Mouse (Mus musculus): Measurements from ENCODE around the gene Ptpn11. TPM values are rescaled to one million over a fixed set of nuclear protein-coding genes. Genes with fewer than 3 reads are reported as not detected.
"Not testable (repeated sequence)": the region's sequence is repeated elsewhere in the genome, so short reads cannot be mapped to it uniquely, and the experiment has no call there.

Ptpn11 gene
- polyA plus RNA-seq, 2 experiments, result 27.1 to 44.6 TPM

DNA sequence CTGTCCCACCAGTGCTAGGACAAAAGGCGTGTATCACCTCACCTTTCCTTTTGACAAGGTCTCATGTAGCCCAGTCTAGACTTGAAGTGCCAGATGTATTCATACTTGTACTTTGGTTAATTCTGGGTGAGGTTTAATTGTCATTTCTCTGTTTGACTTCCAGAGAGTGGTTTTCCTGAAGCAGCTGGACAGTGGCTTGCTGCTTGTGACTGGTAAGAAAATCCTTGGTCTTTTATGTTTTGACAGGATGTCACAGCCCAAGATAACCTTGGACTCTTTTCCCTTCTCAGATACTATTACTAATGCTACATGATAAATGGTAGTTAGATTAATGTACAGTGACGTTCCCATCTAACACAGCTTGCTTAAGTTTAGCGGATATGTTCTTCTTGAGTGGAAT is 15.8 kb upstream of the Ptpn11 start:
- Histone ChIP-seq H3K27me3 (ENCODE audit: control insufficient read depth, insufficient read depth, low read length) (no peaks in the 10 kb centered on the region), H3K9ac (ENCODE audit: low read depth, low read length, severe bottlenecking) (0 out of 2 replicates have a peak overlapping the region, but pooled peaks have one; percentile 99), H3K4me3 (replicated peaks; ENCODE audit: low read length) (no peak overlapping the region), H3K4me2 (replicated peaks; ENCODE audit: low read depth, low read length, severe bottlenecking) (no peak overlapping the region), H3K27ac (replicated peaks; ENCODE audit: low read depth, low read length) (no peak overlapping the region), H3K9me3 (ENCODE audit: control insufficient read depth, low read length) (no peaks in the 10 kb centered on the region), H3K4me1 (ENCODE audit: control insufficient read depth, insufficient read depth, low read length) (peaks cover 3% of the 10 kb centered on the region), H3K36me3 (ENCODE audit: control insufficient read depth, insufficient read depth, low read length) (peaks cover 63% of the 10 kb centered on the region)
- ATAC-seq (ENCODE audit: low FRiP score, low read depth) (no peak), DNase-seq (ENCODE audit: low spot score) (no peak)
- WGBS, result 83% methylated on average over 3 of the region's 3 CpGs
- no peak for TF ChIP-seq POLR2A (IDR thresholded peaks at IDR 0.05; ENCODE audit: borderline replicate concordance, extremely low read depth, insufficient read depth, insufficient read length)

GRCm38 (mm10) chr5:121206540-121206939 is 15.3 kb upstream of the Ptpn11 start:
- 73% methylated on average over 9 of the region's 9 CpGs for WGBS
- Histone ChIP-seq H3K9me3 (ENCODE audit: control insufficient read depth, low read length) (no peaks in the 10 kb centered on the region), H3K4me2 (replicated peaks; ENCODE audit: low read depth, low read length, severe bottlenecking) (peak overlapping the region; percentile 74; the same call in 1 of the 2 replicates), H3K4me3 (replicated peaks; ENCODE audit: low read length) (0 out of 2 replicates have a peak overlapping the region, but pooled peaks have one; percentile 97), H3K9ac (ENCODE audit: low read depth, low read length, severe bottlenecking) (0 out of 2 replicates have a peak overlapping the region, but pooled peaks have one; percentile 99), H3K27ac (replicated peaks; ENCODE audit: low read depth, low read length) (no peak overlapping the region), H3K36me3 (ENCODE audit: control insufficient read depth, insufficient read depth, low read length) (peaks cover 58% of the 10 kb centered on the region), H3K4me1 (ENCODE audit: control insufficient read depth, insufficient read depth, low read length) (peaks cover 3% of the 10 kb centered on the region), H3K27me3 (ENCODE audit: control insufficient read depth, insufficient read depth, low read length) (no peaks in the 10 kb centered on the region)
- no peak for DNase-seq (ENCODE audit: low spot score)
- ATAC-seq (ENCODE audit: low FRiP score, low read depth), result no peak
- TF ChIP-seq POLR2A (IDR thresholded peaks at IDR 0.05; ENCODE audit: borderline replicate concordance, extremely low read depth, insufficient read depth, insufficient read length), result no peak

DNA sequence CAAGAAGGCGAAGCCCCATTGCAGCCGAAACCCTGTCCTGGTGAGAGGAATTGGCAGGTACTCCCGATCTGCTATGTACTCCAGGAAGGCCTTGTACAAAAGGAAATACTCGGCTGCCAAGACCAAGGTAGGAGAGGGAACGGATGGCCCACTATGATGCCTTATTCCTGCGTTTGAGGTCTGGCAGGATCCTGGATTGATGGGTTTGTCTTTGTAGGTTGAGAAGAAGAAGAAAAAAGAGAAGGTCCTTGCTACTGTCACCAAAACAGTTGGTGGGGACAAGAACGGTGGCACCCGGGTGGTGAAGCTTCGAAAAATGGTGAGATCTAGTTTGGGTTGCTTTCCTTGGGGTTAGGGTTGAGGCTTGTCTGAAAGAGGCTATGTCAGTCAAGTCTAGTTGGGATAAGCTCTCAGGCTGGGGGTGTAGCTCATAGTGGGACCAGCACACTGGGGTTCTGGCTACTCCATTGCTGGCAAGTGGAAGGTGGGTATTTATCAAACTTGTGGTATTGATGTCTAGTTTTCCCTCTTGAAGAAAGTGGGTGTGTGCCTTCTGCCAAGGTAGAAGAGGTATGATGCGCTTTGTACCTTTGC is 14.4 kb upstream of the Ptpn11 start:
- not testable (repeated sequence) for DNase-seq (ENCODE audit: low spot score); ATAC-seq (ENCODE audit: low FRiP score, low read depth); H3K9me3 ChIP-seq (ENCODE audit: control insufficient read depth, low read length); H3K27me3 ChIP-seq (ENCODE audit: control insufficient read depth, insufficient read depth, low read length); H3K4me1 ChIP-seq (ENCODE audit: control insufficient read depth, insufficient read depth, low read length); H3K27ac ChIP-seq (replicated peaks; ENCODE audit: low read depth, low read length)
- WGBS, result 70% methylated on average over 7 of the region's 10 CpGs
- Histone ChIP-seq H3K4me2 (replicated peaks; ENCODE audit: low read depth, low read length, severe bottlenecking) (peak overlapping the region; percentile 74), H3K36me3 (ENCODE audit: control insufficient read depth, insufficient read depth, low read length) (peaks cover 49% of the 10 kb centered on the region), H3K4me3 (replicated peaks; ENCODE audit: low read length) (peak overlapping the region; percentile 97), H3K9ac (ENCODE audit: low read depth, low read length, severe bottlenecking) (peak overlapping the region; percentile 99)

- Histone ChIP-seq H3K36me3 (ENCODE audit: control insufficient read depth, insufficient read depth, low read length) (peaks cover 39% of the 10 kb centered on the region), H3K4me2 (replicated peaks; ENCODE audit: low read depth, low read length, severe bottlenecking) (peak within 1 kb of the TSS; percentile 74), H3K4me1 (ENCODE audit: control insufficient read depth, insufficient read depth, low read length) (peaks cover 3% of the 10 kb centered on the region), H3K27me3 (ENCODE audit: control insufficient read depth, insufficient read depth, low read length) (no peaks in the 10 kb centered on the region), H3K9ac (ENCODE audit: low read depth, low read length, severe bottlenecking) (peak within 1 kb of the TSS; percentile 99), H3K9me3 (ENCODE audit: control insufficient read depth, low read length) (no peaks in the 10 kb centered on the region), H3K4me3 (replicated peaks; ENCODE audit: low read length) (peak within 1 kb of the TSS; percentile 97), H3K27ac (replicated peaks; ENCODE audit: low read depth, low read length) (peak within 1 kb of the TSS; percentile 82)
- ATAC-seq (ENCODE audit: low FRiP score, low read depth) (peak; percentile 94), DNase-seq (ENCODE audit: low spot score) (peak; percentile 94)
- TF ChIP-seq POLR2A (IDR thresholded peaks at IDR 0.05; ENCODE audit: borderline replicate concordance, extremely low read depth, insufficient read depth, insufficient read length), result peak; percentile 84; the same call in 1 of the 2 replicates
- WGBS, result 2% methylated on average over 52 of the region's 52 CpGs
These were observed 13.2 kb upstream of the Ptpn11 start, which contains the start of gene Rpl6 for GRCm38 (mm10) chr5:121204132-121205089. Rpl6 (plus strand) TSS chr5:121204481.

DNA sequence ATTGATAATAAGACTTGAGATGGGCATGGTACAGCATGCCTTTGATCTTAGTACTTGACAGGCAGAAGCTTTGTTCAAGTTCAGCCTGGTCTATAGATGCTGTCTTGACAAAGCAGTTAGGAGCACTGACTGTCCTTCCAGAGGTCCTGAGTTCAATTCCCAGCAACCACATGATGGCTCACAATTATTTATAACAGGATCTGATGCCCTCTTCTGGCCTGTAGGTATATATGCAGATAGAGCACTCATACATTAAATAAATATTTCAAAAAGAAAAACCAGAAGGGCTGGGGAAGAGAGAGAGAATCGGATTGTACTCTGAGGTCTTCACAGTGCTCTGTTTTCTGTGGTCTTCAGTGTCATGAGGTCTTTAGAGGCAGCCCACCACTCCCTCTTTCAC is 11.3 kb upstream of the Ptpn11 start:
- no peaks in the 10 kb centered on the region for H3K9me3 ChIP-seq (ENCODE audit: control insufficient read depth, low read length)
- H3K9ac ChIP-seq (ENCODE audit: low read depth, low read length, severe bottlenecking), result no peak overlapping the region
- 78% methylated on average over 1 of the region's 1 CpGs for WGBS
- peaks cover 20% of the 10 kb centered on the region for H3K36me3 ChIP-seq (ENCODE audit: control insufficient read depth, insufficient read depth, low read length)
- no peaks in the 10 kb centered on the region for H3K27me3 ChIP-seq (ENCODE audit: control insufficient read depth, insufficient read depth, low read length)
- H3K4me1 ChIP-seq (ENCODE audit: control insufficient read depth, insufficient read depth, low read length), result peaks cover 3% of the 10 kb centered on the region
- no peak overlapping the region for H3K27ac ChIP-seq (replicated peaks; ENCODE audit: low read depth, low read length)
- TF ChIP-seq POLR2A (IDR thresholded peaks at IDR 0.05; ENCODE audit: borderline replicate concordance, extremely low read depth, insufficient read depth, insufficient read length), result no peak
- no peak overlapping the region for H3K4me2 ChIP-seq (replicated peaks; ENCODE audit: low read depth, low read length, severe bottlenecking)
- no peak for DNase-seq (ENCODE audit: low spot score)
- no peak for ATAC-seq (ENCODE audit: low FRiP score, low read depth)
- H3K4me3 ChIP-seq (replicated peaks; ENCODE audit: low read length), result no peak overlapping the region

Measured in limb, embryonic 14.5 days (tissue).